Mouse (Mus musculus) liver, adult (tissue): ENCODE data around the gene Anapc4.

Experiments used
- GATA4 ChIP-seq: IDR thresholded peaks from 2 replicates; pipeline ENCODE4 v1.6.1; 2014; ENCODE audit warnings: mild to moderate bottlenecking, low read length; ENCODE audit not compliant: insufficient replicate concordance

The Anapc4 gene

DNA sequence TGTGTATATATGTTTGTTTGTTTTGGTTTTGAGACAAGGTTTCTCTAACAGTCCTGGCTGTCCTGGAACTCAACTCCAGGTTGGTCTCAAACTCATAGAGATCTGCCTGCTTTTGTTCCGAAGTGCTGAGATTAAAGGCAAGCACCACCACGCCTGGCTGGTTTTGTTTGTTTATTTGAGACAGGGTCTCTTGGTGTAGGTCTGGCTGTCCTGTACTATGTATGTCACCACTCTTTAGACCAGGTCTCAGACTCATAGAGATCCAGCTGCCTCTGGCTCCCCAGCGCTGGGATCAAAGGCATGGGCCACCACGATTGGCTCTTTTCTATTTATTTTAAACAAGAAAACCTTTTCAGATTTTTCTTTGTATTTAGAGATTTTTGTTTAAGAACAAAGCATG, 70.4 kb downstream of the Anapc4 start:
- TF ChIP-seq GATA4 = no peak

DNA sequence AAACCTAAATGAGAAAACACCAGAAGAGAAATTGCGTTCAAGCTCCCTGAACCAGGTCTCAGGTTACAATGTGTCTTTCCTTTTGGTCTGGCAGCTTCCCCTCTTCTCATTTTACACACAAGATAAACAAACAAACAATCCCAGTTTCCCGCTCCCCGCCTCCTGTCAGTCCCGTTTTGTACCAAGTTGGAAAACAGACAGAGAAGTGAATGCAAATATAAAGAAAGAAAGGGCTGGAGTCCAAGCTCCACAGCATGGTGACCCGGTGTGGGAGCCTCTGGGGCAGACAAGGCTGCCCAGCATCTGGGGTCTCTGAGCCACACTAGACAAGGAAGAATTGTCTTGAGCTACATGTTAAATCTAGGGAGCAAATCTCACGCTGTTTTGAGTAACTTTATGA, 70.9 kb downstream of the Anapc4 start:
- TF ChIP-seq GATA4 = no peak

DNA sequence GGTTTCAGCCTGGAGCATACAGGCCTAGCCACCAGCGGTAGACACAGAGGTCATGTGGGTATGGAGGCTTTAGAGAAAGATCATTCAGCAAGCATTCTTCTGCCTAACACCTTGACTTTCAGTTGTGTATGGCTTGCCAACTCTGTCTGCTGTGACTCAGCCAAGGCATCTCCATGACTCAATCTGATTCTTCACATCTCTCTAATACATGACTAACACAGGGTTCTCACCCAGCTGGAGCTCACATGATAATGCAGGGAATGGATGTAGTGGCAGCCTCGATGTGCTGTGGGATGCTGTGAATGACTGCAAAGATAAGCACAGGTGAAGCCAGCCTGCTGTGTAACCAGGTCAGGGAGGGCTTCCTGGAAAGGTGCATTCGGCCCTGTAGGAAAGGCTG, 74.4 kb downstream of the Anapc4 start:
- no peak for TF ChIP-seq GATA4

DNA sequence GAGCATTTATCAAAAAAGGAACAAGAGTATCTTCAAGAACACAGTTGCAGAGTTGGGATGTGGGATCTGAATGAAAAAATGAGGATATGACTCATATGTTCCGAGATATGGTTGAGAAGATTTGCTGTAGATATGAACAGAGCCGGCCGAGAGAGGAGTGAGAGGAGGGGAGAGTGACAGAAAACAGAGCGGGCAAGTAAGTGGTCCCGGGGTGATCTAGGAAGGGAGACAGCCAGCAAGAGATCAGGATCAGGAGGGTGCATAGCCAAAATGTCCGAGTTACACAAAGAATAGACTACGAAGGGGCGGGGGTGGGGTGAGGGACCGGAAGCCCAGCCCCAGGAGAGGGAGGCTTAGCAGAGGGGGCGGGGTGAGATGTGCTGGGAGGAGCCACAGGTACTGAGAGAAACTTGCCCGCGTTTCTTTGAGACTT, 76.4 kb downstream of the Anapc4 start:
- TF ChIP-seq GATA4 = no peak

DNA sequence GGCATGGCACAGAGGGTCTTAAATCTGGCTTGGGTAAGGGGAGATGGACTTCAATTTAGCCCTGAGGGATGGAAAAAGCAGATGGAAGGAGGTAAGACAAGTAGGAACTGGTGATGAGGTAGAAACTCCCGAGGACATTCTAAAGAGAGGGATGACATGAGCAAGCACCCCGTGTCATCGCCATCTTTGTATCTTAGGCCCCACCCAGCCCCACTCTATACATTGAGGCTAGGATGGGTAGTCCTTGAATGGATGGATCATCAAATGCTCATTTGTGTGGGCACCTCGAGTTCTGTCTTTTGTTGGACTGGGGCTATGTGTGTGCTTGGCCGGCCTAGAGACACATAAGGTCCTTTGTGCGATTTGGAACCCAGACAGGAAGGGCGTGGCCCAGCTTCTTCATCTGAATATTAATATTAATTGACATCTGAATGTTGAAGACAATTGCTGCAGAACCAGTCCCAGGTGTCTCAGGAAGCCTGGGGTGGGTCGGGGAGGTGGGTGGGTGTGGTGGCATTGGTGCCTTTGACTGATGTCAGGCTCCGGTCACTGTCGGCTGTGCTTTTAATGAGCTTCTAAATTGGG, 77.6 kb downstream of the Anapc4 start:
- no peak for TF ChIP-seq GATA4

DNA sequence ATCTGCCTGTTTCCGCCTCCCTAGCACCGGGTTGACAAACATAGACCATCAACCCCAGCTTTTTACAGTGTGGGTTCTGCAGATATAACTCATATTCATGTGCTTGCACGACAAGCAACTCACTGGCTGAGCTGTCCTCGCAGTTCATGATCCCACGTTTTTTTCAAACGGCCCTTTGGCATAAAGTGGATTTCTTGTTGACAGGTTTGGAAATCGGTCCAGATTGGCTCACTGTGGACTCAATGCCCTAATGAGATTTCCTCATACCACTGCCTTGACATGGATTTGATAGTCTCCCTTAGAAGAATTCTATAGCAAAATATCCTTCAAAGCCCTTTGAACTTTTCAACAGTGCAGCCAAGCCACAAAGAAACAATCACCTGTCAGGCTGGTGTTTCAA, 79.9 kb downstream of the Anapc4 start:
- TF ChIP-seq GATA4 = no peak

DNA sequence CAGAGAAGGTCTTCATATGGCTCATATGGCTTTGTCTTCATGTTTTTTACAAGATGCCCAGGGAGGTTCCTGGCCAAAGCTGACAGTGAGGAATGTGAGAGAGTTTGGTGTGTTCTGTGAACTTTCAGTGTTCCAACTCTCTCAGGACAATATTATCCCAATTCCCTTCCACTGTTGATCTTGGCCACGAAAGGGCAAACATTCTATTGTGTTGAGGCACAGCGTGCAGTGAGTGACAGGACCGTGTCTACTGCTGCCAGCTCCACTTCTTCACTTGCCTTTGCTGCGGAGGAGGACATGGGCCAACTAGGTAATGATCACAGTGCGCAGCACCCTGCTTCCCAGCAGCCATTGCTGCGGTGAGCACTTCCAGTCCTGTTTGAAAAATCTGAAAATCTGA, 82.4 kb downstream of the Anapc4 start:
- no peak for TF ChIP-seq GATA4
